Mouse (Mus musculus) kidney, embryonic 14.5 days (tissue): ENCODE results near the gene Htr2b. TPM values are rescaled to one million over a fixed set of nuclear protein-coding genes. Genes with fewer than 3 reads are reported as not detected.
A peak's percentile ranks its signal among the peaks of the same experiment; 100 is the strongest.

Experiments used
- ATAC-seq: fragments of 200-750 bp; cut with Nextera tagmentation; 2 replicates; pipeline ENCODE4 v1.8.0; 2017; ENCODE audit warnings: moderate number of reproducible peaks, mild to moderate bottlenecking, moderate TSS enrichment, moderate library complexity; ENCODE audit not compliant: low FRiP score, low TSS enrichment
- H3K27ac ChIP-seq: fragments of 300-500 bp; sonication (generic); 2 replicates; pipeline ENCODE4 v1.5.1; 2014; ENCODE audit warnings: low read depth, mild to moderate bottlenecking, low read length, moderate library complexity, mixed read lengths
- H3K27me3 ChIP-seq: fragments of 300-500 bp; sonication (generic); 2 replicates; pipeline ENCODE4 v1.6.1; 2014; ENCODE audit warnings: mild to moderate bottlenecking, low read length; ENCODE audit not compliant: control insufficient read depth, insufficient read depth
- H3K36me3 ChIP-seq: fragments of 300-500 bp; sonication (generic); 2 replicates; pipeline ENCODE4 v1.6.1; 2014; ENCODE audit warnings: low read length, mixed read lengths; ENCODE audit not compliant: control insufficient read depth, insufficient read depth
- H3K4me1 ChIP-seq: fragments of 300-500 bp; sonication (generic); 2 replicates; pipeline ENCODE4 v1.6.1; 2014; ENCODE audit warnings: low read length, mixed read lengths; ENCODE audit not compliant: control insufficient read depth, insufficient read depth
- H3K4me2 ChIP-seq: fragments of 300-500 bp; sonication (generic); replicated peaks from 2 replicates; pipeline ENCODE4 v1.6.1; 2014; ENCODE audit warnings: low read depth, mild to moderate bottlenecking, low read length
- H3K4me3 ChIP-seq: fragments of 300-500 bp; sonication (generic); 2 replicates; pipeline ENCODE4 v1.5.1; 2014; ENCODE audit warnings: mild to moderate bottlenecking, low read length
- H3K9ac ChIP-seq: fragments of 300-500 bp; sonication (generic); 2 replicates; pipeline ENCODE4 v1.6.1; 2014; ENCODE audit warnings: low read depth, mild to moderate bottlenecking, low read length, moderate library complexity
- H3K9me3 ChIP-seq: fragments of 300-500 bp; sonication (generic); 2 replicates; pipeline ENCODE4 v1.6.1; 2016; ENCODE audit warnings: low read length; ENCODE audit not compliant: control insufficient read depth
- WGBS: fragments of 180-500 bp; shearing (Covaris S2); extraction: QIAGEN DNeasy Blood & Tissue Kit; methylation state at CpG from one replicate; pipeline ENCODE4 v1.1.7; 2014; 5-methylcytosine and 5-hydroxymethylcytosine counted together
- polyA plus RNA-seq: library from polyadenylated mRNA; unstranded; fragments of >200 nt; fragmentation: Nextera tagmentation; extraction: Ambion mirVana; gene quantifications from 2 replicates; pipeline ENCODE4 v1.2.1, GENCODE M21; 2014

The Htr2b gene
- 1.2 and 1.3 TPM in 2 replicates for polyA plus RNA-seq

- WGBS = 32% methylated on average over 6 of the region's 6 CpGs
- Histone ChIP-seq H3K9ac (no peak within 1 kb of the TSS), H3K4me3 (no peak within 1 kb of the TSS), H3K27me3 (no peaks in the 10 kb centered on the region), H3K4me1 (0 out of 2 replicates have a peak, but pooled peaks cover 5% of the 10 kb centered on the region), H3K4me2 (no peak within 1 kb of the TSS), H3K27ac (no peak within 1 kb of the TSS), H3K36me3 (peaks cover 4% of the 10 kb centered on the region), H3K9me3 (no peaks in the 10 kb centered on the region)
- 0 out of 2 replicates have a peak, but pooled peaks have one; percentile 80 for ATAC-seq
Observed at GRCm38 (mm10) chr1:86111779-86112178, at the start of gene Htr2b. TSS of gene Htr2b (minus strand) at chr1:86111970.

- Histone ChIP-seq H3K27me3 (no peaks in the 10 kb centered on the region), H3K4me2 (no peak overlapping the region), H3K9ac (no peak overlapping the region), H3K27ac (no peak overlapping the region), H3K4me1 (no peaks in the 10 kb centered on the region), H3K36me3 (peaks cover 44% of the 10 kb centered on the region), H3K4me3 (no peak overlapping the region), H3K9me3 (no peaks in the 10 kb centered on the region)
- 97% methylated on average over 5 of the region's 5 CpGs for WGBS
- ATAC-seq = no peak
Observed at GRCm38 (mm10) chr1:86161061-86161460, 49.3 kb upstream of the Htr2b start.

- no peaks in the 10 kb centered on the region for H3K27me3 ChIP-seq
- no peak overlapping the region for H3K9ac ChIP-seq
- no peak for ATAC-seq
- peaks cover 44% of the 10 kb centered on the region for H3K36me3 ChIP-seq
- WGBS = 95% methylated on average over 5 of the region's 5 CpGs
- no peak overlapping the region for H3K27ac ChIP-seq
- no peaks in the 10 kb centered on the region for H3K9me3 ChIP-seq
- peaks cover under 1% of the 10 kb centered on the region; the same call in 1 of the 2 replicates for H3K4me1 ChIP-seq
- no peak overlapping the region for H3K4me3 ChIP-seq
- H3K4me2 ChIP-seq = no peak overlapping the region
Observed at GRCm38 (mm10) chr1:86160479-86160878, 48.7 kb upstream of the Htr2b start.

GRCm38 (mm10) chr1:86160059-86160458 lies 48.3 kb upstream of the Htr2b start:
- peaks cover 41% of the 10 kb centered on the region for H3K36me3 ChIP-seq
- ATAC-seq = no peak
- 92% methylated on average over 6 of the region's 6 CpGs for WGBS

GRCm38 (mm10) chr1:86156595-86156994 lies 44.8 kb upstream of the Htr2b start:
- Histone ChIP-seq H3K27ac (no peak overlapping the region), H3K9ac (no peak overlapping the region), H3K36me3 (peaks cover 25% of the 10 kb centered on the region), H3K4me3 (no peak overlapping the region), H3K9me3 (no peaks in the 10 kb centered on the region), H3K27me3 (no peaks in the 10 kb centered on the region), H3K4me2 (no peak overlapping the region), H3K4me1 (peaks cover 5% of the 10 kb centered on the region; the same call in 1 of the 2 replicates)
- 93% methylated on average over 6 of the region's 6 CpGs for WGBS
- ATAC-seq = no peak

More at GRCm38 (mm10) chr1:86160059-86160458, 48.3 kb upstream of the Htr2b start:
- no peak overlapping the region for H3K9ac ChIP-seq
- no peak overlapping the region for H3K4me2 ChIP-seq
- no peaks in the 10 kb centered on the region for H3K27me3 ChIP-seq
- H3K27ac ChIP-seq = no peak overlapping the region
- no peak overlapping the region for H3K4me3 ChIP-seq
- no peaks in the 10 kb centered on the region for H3K9me3 ChIP-seq
- peaks cover 5% of the 10 kb centered on the region; the same call in 1 of the 2 replicates for H3K4me1 ChIP-seq

- no peak for ATAC-seq
- 88% methylated on average over 3 of the region's 3 CpGs for WGBS
- H3K9me3 ChIP-seq = no peaks in the 10 kb centered on the region
- peaks cover 21% of the 10 kb centered on the region; the same call in 1 of the 2 replicates for H3K36me3 ChIP-seq
- H3K27ac ChIP-seq = no peak overlapping the region
- H3K27me3 ChIP-seq = no peaks in the 10 kb centered on the region
- H3K4me3 ChIP-seq = no peak overlapping the region
- no peak overlapping the region for H3K4me2 ChIP-seq
- peak overlapping the region; percentile 13; the same call in 1 of the 2 replicates for H3K9ac ChIP-seq
- peaks cover 5% of the 10 kb centered on the region; the same call in 1 of the 2 replicates for H3K4me1 ChIP-seq
Observed at GRCm38 (mm10) chr1:86156075-86156474, 44.3 kb upstream of the Htr2b start.

- H3K27me3 ChIP-seq = no peaks in the 10 kb centered on the region
- peak overlapping the region; percentile 67 for H3K4me2 ChIP-seq
- peak overlapping the region; percentile 73 for H3K4me3 ChIP-seq
- WGBS = under 1% methylated on average over 18 of the region's 18 CpGs
- H3K9ac ChIP-seq = peak overlapping the region; percentile 71
- H3K4me1 ChIP-seq = peaks cover 5% of the 10 kb centered on the region; the same call in 1 of the 2 replicates
- H3K9me3 ChIP-seq = no peaks in the 10 kb centered on the region
- H3K27ac ChIP-seq = no peak overlapping the region
- H3K36me3 ChIP-seq = peaks cover 8% of the 10 kb centered on the region; the same call in 1 of the 2 replicates
- no peak for ATAC-seq
Observed at GRCm38 (mm10) chr1:86154824-86155164, 43.0 kb upstream of the Htr2b start.

GRCm38 (mm10) chr1:86154133-86154823 lies 42.5 kb upstream of the Htr2b start, which contains the start of gene Armc9:
TSS of gene Armc9 (plus strand) at chr1:86154780.
- Histone ChIP-seq H3K36me3 (peaks cover 7% of the 10 kb centered on the region; the same call in 1 of the 2 replicates), H3K9ac (peak within 1 kb of the TSS; percentile 71), H3K4me1 (peaks cover 5% of the 10 kb centered on the region; the same call in 1 of the 2 replicates), H3K27ac (peak within 1 kb of the TSS; percentile 79), H3K4me3 (peak within 1 kb of the TSS; percentile 73), H3K4me2 (peak within 1 kb of the TSS; percentile 67), H3K27me3 (no peaks in the 10 kb centered on the region), H3K9me3 (no peaks in the 10 kb centered on the region)
- peak; percentile 99 for ATAC-seq
- 1% methylated on average over 39 of the region's 40 CpGs for WGBS

- no peak overlapping the region for H3K4me2 ChIP-seq
- H3K27ac ChIP-seq = no peak overlapping the region
- peaks cover 5% of the 10 kb centered on the region; the same call in 1 of the 2 replicates for H3K4me1 ChIP-seq
- H3K9me3 ChIP-seq = no peaks in the 10 kb centered on the region
- WGBS = 95% methylated on average over 1 of the region's 1 CpGs
- no peak overlapping the region for H3K9ac ChIP-seq
- no peaks in the 10 kb centered on the region for H3K27me3 ChIP-seq
- no peak overlapping the region for H3K4me3 ChIP-seq
- ATAC-seq = no peak
- 0 out of 2 replicates have a peak, but pooled peaks cover 3% of the 10 kb centered on the region for H3K36me3 ChIP-seq
Observed at GRCm38 (mm10) chr1:86152618-86153017, 40.8 kb upstream of the Htr2b start.
